Comparison of ENCODE assay signal across 22 mouse cellular contexts in genomic region chr4:73423049-73423448, GRCm38 (mm10). TPM values are rescaled to one million over a fixed set of nuclear protein-coding genes. Genes with fewer than 3 reads are reported as not detected.
"Had no signal": no experiment of that assay in that cellular context is flagged by ENCODE, and none has a peak within 500 bp of the region (broad histone marks: within the 10 kb centered on the region; RNA-seq: fewer than 3 reads in every experiment).

No protein-coding gene starts in this region.

- DNase-seq: cerebellum, adult 8-10 months; cerebellum, adult 9-10 months; cerebellum, adult 9-11 months; cerebellum, postnatal 10 days; cerebellum, postnatal 14 days; cerebellum, postnatal 25 days; cerebellum, postnatal 36 days; embryo, embryonic 11 days; forebrain, postnatal 0 days; gastrocnemius, adult 2 months; gastrocnemius, postnatal 10 days; gastrocnemius, postnatal 14 days; gastrocnemius, postnatal 25 days; gastrocnemius, postnatal 36 days; heart, adult 18-20 months; heart, adult 2 months had no signal

RNA-seq across cellular contexts. Expression of gene Gm11487, which starts 18.2 kb away (rescaled TPM):
- total RNA-seq: common myeloid progenitor, adult 5-6 weeks; forebrain, postnatal 0 days; gastrocnemius, adult 18-20 months; gastrocnemius, adult 2 months; gastrocnemius, adult 8-10 months; gastrocnemius, postnatal 10 days; gastrocnemius, postnatal 14 days; gastrocnemius, postnatal 25 days; gastrocnemius, postnatal 36 days; gastrocnemius, postnatal 4 days; granulocyte monocyte progenitor cell, adult 5-6 weeks; heart, adult 18-20 months; heart, adult 2 months; heart, adult 8-10 months had no signal
